Mouse (Mus musculus) gastrocnemius, postnatal 36 days (tissue): ENCODE measurements around the gene Kcnh1. TPM values are rescaled to one million over a fixed set of nuclear protein-coding genes. Genes with fewer than 3 reads are reported as not detected.

Source experiments
- total RNA-seq, 2 experiments: library from RNA; stranded (reverse); gene quantifications; 2 replicates each; pipeline ENCODE4 v1.2.3; 2021

Kcnh1 gene
- total RNA-seq, 2 experiments from 2014 or later, result not detected

Other genes starting within 250 kb of the Kcnh1 start
- gene Rd3, start 213.4 kb upstream of the Kcnh1 start, total RNA-seq, result under 1 TPM in 1 of 2 experiments, not detected in 1; 0.08 TPM
- 1 to 10 TPM; 2.9 to 3.0 TPM for gene Traf5, start 98.2 kb upstream of the Kcnh1 start, total RNA-seq
- 10 to 100 TPM; 21.0 to 21.9 TPM for gene Rcor3, start 52.7 kb upstream of the Kcnh1 start, total RNA-seq